Mouse (Mus musculus) stomach, postnatal 0 days (tissue): Measurements from ENCODE around the gene Akt3.

Experiments used
- CTCF ChIP-seq: IDR thresholded peaks from 2 replicates; pipeline ENCODE4 v1.5.1; 2016; ENCODE audit warnings: antibody characterized with exemption, low read depth, mild to moderate bottlenecking, moderate library complexity
- EP300 ChIP-seq: optimal IDR thresholded peaks from 2 replicates; pipeline ENCODE3; 2016; ENCODE audit warnings: antibody characterized with exemption

- no peak for TF ChIP-seq CTCF
- TF ChIP-seq EP300, result no peak
Observed at GRCm38 (mm10) chr1:177186751-177187150, 71.3 kb downstream of the Akt3 start.
